Mouse (Mus musculus): Measurements from ENCODE around the gene 4933428G20Rik. TPM values are rescaled to one million over a fixed set of nuclear protein-coding genes. Genes with fewer than 3 reads are reported as not detected.

The 4933428G20Rik gene
- polyA plus RNA-seq, 1 experiment from 2014 or later: 0.20 TPM

GRCm38 (mm10) chr11:97468639-97469287, 31.4 kb downstream of the 4933428G20Rik start:
- Histone ChIP-seq H3K4me3 (ENCODE audit: low read depth, low read length) (no peak overlapping the region), H3K4me1 (replicated peaks; ENCODE audit: control insufficient read depth, insufficient read depth, low read length) (no peaks in the 10 kb centered on the region), H3K4me2 (replicated peaks; ENCODE audit: low read depth, low read length) (no peak overlapping the region), H3K36me3 (ENCODE audit: control insufficient read depth, insufficient read depth, low read length) (no peaks in the 10 kb centered on the region), H3K27ac (ENCODE audit: low read depth, low read length) (no peak overlapping the region), H3K9ac (ENCODE audit: low read depth, low read length) (no peak overlapping the region), H3K27me3 (ENCODE audit: control insufficient read depth, insufficient read depth, low read length) (0 out of 2 replicates have a peak, but pooled peaks cover under 1% of the 10 kb centered on the region), H3K9me3 (ENCODE audit: control insufficient read depth, low read length) (no peaks in the 10 kb centered on the region)
- ATAC-seq (ENCODE audit: low FRiP score) (peak; percentile 38; the same call in 1 of the 2 replicates), DNase-seq (ENCODE audit: low spot score) (peak; percentile 94)
- 47% methylated on average over 14 of the region's 14 CpGs for WGBS

GRCm38 (mm10) chr11:97466444-97467160, 33.5 kb downstream of the 4933428G20Rik start:
- Histone ChIP-seq H3K9ac (ENCODE audit: low read depth, low read length) (no peak overlapping the region), H3K9me3 (ENCODE audit: control insufficient read depth, low read length) (no peaks in the 10 kb centered on the region), H3K4me3 (ENCODE audit: low read depth, low read length) (no peak overlapping the region), H3K27me3 (ENCODE audit: control insufficient read depth, insufficient read depth, low read length) (peaks cover 10% of the 10 kb centered on the region; the same call in 1 of the 2 replicates), H3K4me1 (replicated peaks; ENCODE audit: control insufficient read depth, insufficient read depth, low read length) (no peaks in the 10 kb centered on the region), H3K4me2 (replicated peaks; ENCODE audit: low read depth, low read length) (no peak overlapping the region), H3K27ac (ENCODE audit: low read depth, low read length) (no peak overlapping the region), H3K36me3 (ENCODE audit: control insufficient read depth, insufficient read depth, low read length) (no peaks in the 10 kb centered on the region)
- no peak for ATAC-seq (ENCODE audit: low FRiP score)
- no peak for DNase-seq (ENCODE audit: low spot score)
- WGBS: 79% methylated on average over 10 of the region's 10 CpGs

GRCm38 (mm10) chr11:97465957-97466356, 34.2 kb downstream of the 4933428G20Rik start:
- Histone ChIP-seq H3K4me1 (replicated peaks; ENCODE audit: control insufficient read depth, insufficient read depth, low read length) (no peaks in the 10 kb centered on the region), H3K27me3 (ENCODE audit: control insufficient read depth, insufficient read depth, low read length) (peaks cover 10% of the 10 kb centered on the region; the same call in 1 of the 2 replicates), H3K9ac (ENCODE audit: low read depth, low read length) (no peak overlapping the region), H3K27ac (ENCODE audit: low read depth, low read length) (no peak overlapping the region), H3K36me3 (ENCODE audit: control insufficient read depth, insufficient read depth, low read length) (no peaks in the 10 kb centered on the region), H3K9me3 (ENCODE audit: control insufficient read depth, low read length) (no peaks in the 10 kb centered on the region), H3K4me2 (replicated peaks; ENCODE audit: low read depth, low read length) (no peak overlapping the region), H3K4me3 (ENCODE audit: low read depth, low read length) (no peak overlapping the region)
- 81% methylated on average over 12 of the region's 12 CpGs for WGBS
- DNase-seq (ENCODE audit: low spot score) (no peak), ATAC-seq (ENCODE audit: low FRiP score) (no peak)

GRCm38 (mm10) chr11:97463991-97464390, 36.1 kb downstream of the 4933428G20Rik start:
- Histone ChIP-seq H3K9me3 (ENCODE audit: control insufficient read depth, low read length) (no peaks in the 10 kb centered on the region), H3K4me1 (replicated peaks; ENCODE audit: control insufficient read depth, insufficient read depth, low read length) (no peaks in the 10 kb centered on the region), H3K4me2 (replicated peaks; ENCODE audit: low read depth, low read length) (no peak overlapping the region), H3K27ac (ENCODE audit: low read depth, low read length) (no peak overlapping the region), H3K27me3 (ENCODE audit: control insufficient read depth, insufficient read depth, low read length) (peaks cover 10% of the 10 kb centered on the region; the same call in 1 of the 2 replicates), H3K9ac (ENCODE audit: low read depth, low read length) (no peak overlapping the region), H3K4me3 (ENCODE audit: low read depth, low read length) (no peak overlapping the region), H3K36me3 (ENCODE audit: control insufficient read depth, insufficient read depth, low read length) (no peaks in the 10 kb centered on the region)
- 83% methylated on average over 4 of the region's 4 CpGs for WGBS
- DNase-seq (ENCODE audit: low spot score): no peak
- no peak for ATAC-seq (ENCODE audit: low FRiP score)

GRCm38 (mm10) chr11:97463166-97463565, 37.0 kb downstream of the 4933428G20Rik start:
- no peaks in the 10 kb centered on the region for H3K36me3 ChIP-seq (ENCODE audit: control insufficient read depth, insufficient read depth, low read length)
- no peaks in the 10 kb centered on the region for H3K4me1 ChIP-seq (replicated peaks; ENCODE audit: control insufficient read depth, insufficient read depth, low read length)
- DNase-seq (ENCODE audit: low spot score): no peak
- no peaks in the 10 kb centered on the region for H3K9me3 ChIP-seq (ENCODE audit: control insufficient read depth, low read length)
- no peak for ATAC-seq (ENCODE audit: low FRiP score)
- H3K4me3 ChIP-seq (ENCODE audit: low read depth, low read length): no peak overlapping the region
- H3K4me2 ChIP-seq (replicated peaks; ENCODE audit: low read depth, low read length): no peak overlapping the region
- H3K27me3 ChIP-seq (ENCODE audit: control insufficient read depth, insufficient read depth, low read length): peaks cover 10% of the 10 kb centered on the region; the same call in 1 of the 2 replicates
- peak overlapping the region; percentile 15; the same call in 1 of the 2 replicates for H3K9ac ChIP-seq (ENCODE audit: low read depth, low read length)
- WGBS: 32% methylated on average over 33 of the region's 33 CpGs
- no peak overlapping the region for H3K27ac ChIP-seq (ENCODE audit: low read depth, low read length)

- ATAC-seq (ENCODE audit: low FRiP score) (no peak), DNase-seq (ENCODE audit: low spot score) (no peak)
- Histone ChIP-seq H3K4me3 (ENCODE audit: low read depth, low read length) (no peak overlapping the region), H3K4me1 (replicated peaks; ENCODE audit: control insufficient read depth, insufficient read depth, low read length) (no peaks in the 10 kb centered on the region), H3K27me3 (ENCODE audit: control insufficient read depth, insufficient read depth, low read length) (peaks cover 10% of the 10 kb centered on the region; the same call in 1 of the 2 replicates), H3K9me3 (ENCODE audit: control insufficient read depth, low read length) (no peaks in the 10 kb centered on the region), H3K4me2 (replicated peaks; ENCODE audit: low read depth, low read length) (no peak overlapping the region), H3K36me3 (ENCODE audit: control insufficient read depth, insufficient read depth, low read length) (no peaks in the 10 kb centered on the region), H3K27ac (ENCODE audit: low read depth, low read length) (no peak overlapping the region), H3K9ac (ENCODE audit: low read depth, low read length) (no peak overlapping the region)
- 83% methylated on average over 6 of the region's 6 CpGs for WGBS
Observed at GRCm38 (mm10) chr11:97462538-97462937, 37.6 kb downstream of the 4933428G20Rik start.

GRCm38 (mm10) chr11:97461307-97461820, 38.8 kb downstream of the 4933428G20Rik start:
- Histone ChIP-seq H3K36me3 (ENCODE audit: control insufficient read depth, insufficient read depth, low read length) (no peaks in the 10 kb centered on the region), H3K4me2 (replicated peaks; ENCODE audit: low read depth, low read length) (no peak overlapping the region), H3K9me3 (ENCODE audit: control insufficient read depth, low read length) (no peaks in the 10 kb centered on the region), H3K27me3 (ENCODE audit: control insufficient read depth, insufficient read depth, low read length) (peaks cover 10% of the 10 kb centered on the region; the same call in 1 of the 2 replicates), H3K4me1 (replicated peaks; ENCODE audit: control insufficient read depth, insufficient read depth, low read length) (no peaks in the 10 kb centered on the region), H3K4me3 (ENCODE audit: low read depth, low read length) (no peak overlapping the region), H3K9ac (ENCODE audit: low read depth, low read length) (no peak overlapping the region), H3K27ac (ENCODE audit: low read depth, low read length) (no peak overlapping the region)
- WGBS: 92% methylated on average over 3 of the region's 3 CpGs
- DNase-seq (ENCODE audit: low spot score): no peak
- ATAC-seq (ENCODE audit: low FRiP score): no peak

- Histone ChIP-seq H3K9me3 (ENCODE audit: control insufficient read depth, low read length) (no peaks in the 10 kb centered on the region), H3K36me3 (ENCODE audit: control insufficient read depth, insufficient read depth, low read length) (no peaks in the 10 kb centered on the region), H3K27ac (ENCODE audit: low read depth, low read length) (no peak overlapping the region), H3K4me1 (replicated peaks; ENCODE audit: control insufficient read depth, insufficient read depth, low read length) (no peaks in the 10 kb centered on the region), H3K9ac (ENCODE audit: low read depth, low read length) (no peak overlapping the region), H3K4me3 (ENCODE audit: low read depth, low read length) (no peak overlapping the region), H3K27me3 (ENCODE audit: control insufficient read depth, insufficient read depth, low read length) (no peaks in the 10 kb centered on the region), H3K4me2 (replicated peaks; ENCODE audit: low read depth, low read length) (no peak overlapping the region)
- WGBS: 86% methylated on average over 4 of the region's 4 CpGs
- DNase-seq (ENCODE audit: low spot score) (no peak), ATAC-seq (ENCODE audit: low FRiP score) (no peak)
Observed at GRCm38 (mm10) chr11:97457120-97457519, 43.0 kb downstream of the 4933428G20Rik start.
